Mouse (Mus musculus) E14TG2a.4 (cell line): Measurements from ENCODE around the gene Fmnl2.

Experiments
- CTCF ChIP-seq: conservative IDR thresholded peaks from 2 replicates; pipeline ENCODE4 v1.5.1; 2014; ENCODE audit warnings: low read length
- NANOG ChIP-seq: IDR thresholded peaks from 2 replicates; pipeline ENCODE4 v1.6.1; 2014; ENCODE audit warnings: borderline replicate concordance, low read length, mixed read lengths
- POU5F1 ChIP-seq: IDR thresholded peaks from 2 replicates; pipeline ENCODE4 v1.6.1; 2014; ENCODE audit warnings: low read length, borderline replicate concordance

DNA sequence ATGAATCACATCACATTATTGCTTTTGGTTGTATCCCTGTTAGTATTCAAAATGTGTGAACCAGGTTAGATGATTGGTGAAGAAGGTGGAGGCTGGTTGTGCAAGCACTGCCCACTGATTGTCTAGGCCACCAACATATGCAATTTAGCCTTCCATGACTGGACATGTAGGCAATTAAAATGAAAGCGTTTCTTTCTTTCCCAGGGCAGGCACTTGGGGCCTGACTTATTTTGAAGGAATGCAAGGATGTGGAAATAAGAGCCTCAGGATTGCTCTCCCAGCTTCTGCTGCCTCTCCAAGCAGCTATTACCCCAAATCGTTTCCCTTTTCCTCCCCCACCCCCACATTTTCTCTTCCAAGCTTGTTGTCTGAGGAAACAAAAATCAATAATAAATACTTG lies 29.6 kb downstream of the Fmnl2 start:
- TF ChIP-seq CTCF (no peak), POU5F1 (no peak), NANOG (no peak)
